Mouse (Mus musculus): ENCODE results near the gene Rnf180. TPM values are rescaled to one million over a fixed set of nuclear protein-coding genes. Genes with fewer than 3 reads are reported as not detected.
"Not testable (repeated sequence)": the region's sequence is repeated elsewhere in the genome, so short reads cannot be mapped to it uniquely, and the experiment has no call there.

Gene Rnf180
- under 1 TPM; 0.62 to 0.83 TPM for total RNA-seq (2021)
- long read RNA-seq, experiment 1, partial matches to known transcripts = 0 of 1 reads
- long read RNA-seq, experiment 1, other reads (novel, unspliced or antisense) = 1 of 1 reads
- long read RNA-seq, experiment 2, partial matches to known transcripts = 1 of 2 reads
- long read RNA-seq, experiment 2, other reads (novel, unspliced or antisense) = 1 of 2 reads

DNA sequence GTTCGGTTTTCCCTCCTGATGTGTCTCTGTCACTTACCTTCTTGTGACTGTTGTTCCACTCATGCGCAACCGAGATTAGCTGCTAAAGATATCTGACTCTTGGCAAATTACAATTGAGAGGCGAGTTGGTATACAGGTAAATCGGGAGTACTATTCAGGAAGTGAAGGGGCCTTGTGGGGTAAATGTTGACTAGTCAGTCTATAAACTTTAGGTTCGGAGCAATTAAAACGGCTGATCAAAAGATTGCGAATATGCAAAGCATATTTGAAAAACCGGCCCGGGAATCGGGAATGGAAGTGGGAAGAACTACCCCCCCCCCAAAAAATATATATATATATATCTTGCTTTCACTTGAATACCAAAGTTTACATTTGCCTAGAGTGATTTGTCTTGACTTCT, at the start of gene Rnf180:
Gene Rnf180 (minus strand): TSS at position 101 of the 400 bp plus-strand sequence.
- intact Hi-C loops (cut with DNase I) = no loop called here
- no peak for DNase-seq

DNA sequence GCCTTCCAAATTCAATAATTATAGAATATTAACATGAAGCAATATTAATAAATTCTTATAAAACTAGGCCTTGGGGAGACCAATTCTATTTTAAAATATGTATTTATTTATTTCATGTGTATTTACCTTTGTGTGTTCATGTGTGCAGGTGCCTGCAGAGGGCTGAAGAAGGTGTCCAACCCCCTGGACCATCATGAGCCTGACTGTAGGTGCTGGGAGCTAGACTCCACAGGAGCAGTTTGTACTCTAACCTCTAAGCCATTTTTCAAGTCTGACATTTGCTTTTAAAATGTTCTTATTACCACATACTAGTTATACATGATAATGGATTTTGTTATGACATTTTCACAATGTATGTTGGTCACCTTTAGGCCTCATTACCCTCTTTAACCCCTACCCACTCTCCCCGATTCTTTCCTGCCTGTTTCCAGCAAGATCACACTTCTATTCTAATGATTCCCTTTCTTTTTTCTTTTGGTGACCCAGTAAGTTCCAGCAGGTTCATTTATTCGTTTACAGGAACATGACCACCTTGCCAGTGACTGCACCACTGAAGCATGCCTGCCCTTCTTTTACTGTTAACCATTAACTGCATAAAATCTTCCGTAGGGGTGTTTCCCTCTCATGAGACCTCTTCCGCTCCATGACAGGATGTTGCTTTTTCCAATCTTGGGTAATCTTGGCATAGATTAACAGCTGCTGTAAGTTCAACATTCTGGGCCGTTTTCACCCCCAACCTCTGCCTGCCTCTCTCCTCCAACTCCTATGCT, 36.8 kb upstream of the Rnf180 start:
- intact Hi-C loops (cut with DNase I) = no loop called here
- DNase-seq = no peak

DNA sequence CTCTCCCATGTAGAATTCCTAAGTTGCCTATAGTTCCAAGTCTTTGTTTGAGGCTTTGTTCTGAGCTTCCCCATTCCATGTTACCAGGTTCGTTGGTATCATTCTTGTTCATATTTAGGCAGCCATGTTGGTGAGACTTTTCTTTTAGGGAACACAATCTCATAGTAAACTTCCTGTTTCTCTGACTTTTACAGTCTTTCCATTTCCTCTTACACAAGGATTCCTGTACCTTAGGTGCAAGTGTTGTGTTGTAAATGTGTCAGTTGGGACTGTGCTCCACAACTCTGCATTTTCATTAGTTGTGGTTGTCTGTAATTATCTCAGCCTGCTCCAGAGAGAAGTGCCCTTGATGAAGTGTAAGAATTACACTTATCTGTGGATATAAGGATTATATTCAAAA, 32.3 kb upstream of the Rnf180 start:
- intact Hi-C loops (cut with DNase I) = no loop called here
- DNase-seq = no peak

DNA sequence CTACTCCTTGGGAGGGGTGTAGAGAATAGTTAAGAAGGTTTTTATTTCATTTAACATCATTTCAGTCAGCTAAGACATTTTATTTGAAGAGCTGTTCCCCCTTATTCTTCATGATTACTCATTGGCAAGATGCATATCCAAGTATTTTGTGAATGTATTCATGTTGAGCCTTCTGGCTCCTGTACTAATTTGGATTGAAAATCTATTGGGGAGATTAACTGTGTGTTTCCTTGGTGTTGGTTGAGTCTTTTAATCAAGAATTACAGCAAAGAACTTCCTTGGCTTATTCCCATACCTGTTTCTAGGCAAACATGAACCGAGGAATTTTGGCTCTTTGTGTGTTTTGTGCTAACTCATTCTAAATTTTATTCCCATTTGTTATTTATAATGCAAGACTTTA, 22.3 kb upstream of the Rnf180 start:
- DNase-seq = no peak
- intact Hi-C loops (cut with DNase I) = no loop called here

DNA sequence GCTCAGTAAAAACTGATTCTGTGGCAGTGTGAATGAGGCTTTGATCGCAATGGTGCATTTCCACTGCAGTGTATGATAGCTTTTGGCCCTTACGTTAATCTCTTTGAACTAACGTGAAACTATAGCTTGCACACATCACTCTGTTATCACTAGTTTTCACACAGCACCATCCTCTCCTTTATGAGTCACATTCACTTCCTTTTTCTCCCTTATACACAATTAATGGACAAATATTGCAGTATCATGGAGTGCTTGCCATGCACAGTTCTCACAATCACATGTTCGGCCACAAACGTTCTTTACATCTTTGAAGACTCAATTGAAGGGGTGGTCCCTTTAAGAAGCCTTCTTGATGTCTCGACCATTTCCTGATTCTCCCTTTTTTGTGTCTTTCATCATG, 21.4 kb upstream of the Rnf180 start:
- intact Hi-C loops (cut with DNase I) = no loop called here
- no peak for DNase-seq

DNA sequence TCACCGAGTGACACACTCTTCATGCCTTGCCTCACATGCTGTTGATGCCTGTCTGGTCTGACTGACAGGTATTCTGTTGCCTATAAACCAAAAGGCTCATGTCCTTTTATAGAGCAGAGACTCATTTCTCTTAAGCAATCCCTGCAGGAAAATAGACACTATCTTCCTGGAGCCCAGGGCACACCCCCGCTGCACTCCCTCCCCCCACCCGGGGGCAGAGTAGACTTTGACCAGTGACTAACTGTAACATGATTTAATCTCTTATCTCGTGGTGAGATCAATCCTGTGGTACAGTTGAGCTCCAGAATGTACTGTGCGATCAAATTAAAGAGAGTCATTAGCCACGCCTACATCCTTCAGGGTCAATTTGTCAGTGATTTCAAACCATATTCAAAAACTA, 18.1 kb upstream of the Rnf180 start:
- intact Hi-C loops (cut with DNase I) = no loop called here
- no peak for DNase-seq

DNA sequence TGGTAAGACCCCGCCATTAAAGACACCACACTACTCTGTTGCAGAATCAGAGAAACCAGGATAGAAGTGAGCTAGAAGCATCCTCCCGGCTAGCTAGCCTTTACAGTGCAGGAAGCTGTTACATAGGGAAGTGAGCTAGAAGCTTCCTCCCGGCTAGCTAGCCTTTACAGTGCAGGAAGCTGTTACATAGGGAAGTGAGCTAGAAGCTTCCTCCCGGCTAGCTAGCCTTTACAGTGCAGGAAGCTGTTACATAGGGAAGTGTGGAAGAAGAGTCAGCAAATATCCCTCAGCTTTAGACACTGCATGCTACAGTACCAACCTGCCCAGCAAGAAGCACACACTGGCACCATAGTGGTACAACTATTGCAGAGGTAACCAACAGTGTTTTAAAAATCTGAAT, 15.9 kb upstream of the Rnf180 start:
- DNase-seq; intact Hi-C loops (cut with DNase I): not testable (repeated sequence)

DNA sequence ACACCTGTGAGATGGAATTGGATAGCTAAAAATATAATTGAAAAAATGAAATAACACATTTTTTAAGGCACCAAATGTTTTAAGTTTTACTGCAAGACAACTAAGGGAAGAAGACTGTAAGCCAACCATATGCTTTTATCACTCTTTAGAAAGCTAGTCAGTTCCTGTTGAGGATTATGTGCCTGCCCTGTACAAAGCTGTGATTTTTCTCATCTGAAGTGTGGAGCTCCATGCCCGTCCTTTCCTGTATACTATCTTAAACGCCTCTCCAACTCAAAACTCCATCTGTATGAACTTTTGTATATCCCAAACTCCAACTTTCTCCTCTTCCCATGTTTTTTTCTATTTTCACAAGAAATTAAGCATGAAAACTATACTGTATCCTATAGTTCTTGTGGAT, 10.9 kb upstream of the Rnf180 start:
- intact Hi-C loops (cut with DNase I) = no loop called here
- DNase-seq = no peak

DNA sequence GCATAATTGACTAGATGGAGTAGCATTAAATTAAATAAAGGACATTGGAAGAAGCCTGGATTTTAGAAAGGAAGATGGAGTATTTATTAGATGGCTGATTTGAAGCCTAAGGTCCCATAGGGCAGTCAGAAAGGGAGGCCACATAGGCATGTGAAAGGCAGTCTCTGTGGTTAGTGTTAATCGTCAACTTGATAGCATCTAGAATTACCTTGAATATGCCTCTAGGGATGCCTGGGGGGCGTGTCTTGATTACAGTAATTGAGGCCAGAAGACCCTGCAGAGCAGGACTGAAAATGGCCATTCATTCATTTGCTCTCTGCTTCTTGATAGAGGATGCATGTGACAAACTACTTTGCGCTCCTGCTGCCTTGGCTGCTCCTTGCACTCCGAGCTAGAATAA, 9.4 kb upstream of the Rnf180 start:
- intact Hi-C loops (cut with DNase I) = no loop called here
- DNase-seq = no peak

DNA sequence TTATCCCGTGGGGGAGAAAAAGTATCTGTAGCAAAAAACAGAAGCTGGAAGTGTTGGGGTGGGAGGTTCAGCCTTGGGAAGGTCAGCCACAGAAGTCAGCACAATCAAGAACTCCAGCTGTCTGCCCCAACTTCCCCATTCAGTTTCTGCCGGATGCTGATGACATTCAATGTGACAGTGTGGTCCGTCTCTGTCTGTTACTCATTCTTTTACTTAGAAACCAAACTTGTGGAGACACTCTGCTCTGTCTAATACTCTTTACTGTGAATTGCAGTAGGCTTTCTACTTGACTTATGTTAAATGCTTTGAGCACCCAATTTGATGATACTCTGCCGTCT, 5.4 kb upstream of the Rnf180 start:
- intact Hi-C loops (cut with DNase I) = no loop called here
- DNase-seq = no peak

DNA sequence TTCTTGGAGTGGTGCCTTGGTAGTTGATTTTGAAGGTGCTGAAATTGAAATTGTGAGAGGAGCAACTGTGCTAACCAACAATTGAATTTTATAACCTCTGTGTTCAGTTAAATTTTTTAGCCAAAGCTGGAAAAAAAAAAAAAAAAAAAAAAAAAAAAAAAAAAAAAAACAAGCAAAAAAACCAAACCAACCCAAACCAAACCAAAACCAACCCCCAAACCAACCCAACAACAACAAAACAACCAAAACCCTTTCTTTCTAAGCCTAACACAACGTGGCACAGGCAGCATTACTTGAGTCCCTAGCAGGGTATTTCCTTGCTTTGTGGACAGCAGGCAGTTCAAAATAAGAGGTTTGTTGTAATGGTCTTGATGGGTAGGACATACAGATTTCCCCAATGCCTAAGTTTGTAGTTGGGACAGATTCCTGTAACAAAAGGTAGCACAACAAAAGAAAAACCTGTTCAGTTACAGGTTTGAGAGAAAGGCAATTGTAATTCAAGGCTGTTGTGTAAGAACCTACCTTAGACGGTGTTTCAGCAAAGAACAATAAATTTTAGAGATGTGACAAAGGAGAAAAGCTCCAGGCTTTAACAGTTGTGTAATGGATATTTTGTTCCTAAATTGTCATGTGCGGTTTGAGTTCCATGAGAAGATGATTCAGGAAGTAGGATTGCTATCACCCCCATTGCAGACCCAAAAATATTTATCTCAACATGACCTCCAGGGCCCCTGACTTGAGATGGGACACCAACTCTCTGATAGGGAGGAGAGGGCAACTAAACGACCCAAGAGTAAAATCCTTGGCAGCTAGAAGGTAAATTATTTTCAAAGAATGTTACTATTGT, 4.8 kb upstream of the Rnf180 start:
- DNase-seq = no peak
- intact Hi-C loops (cut with DNase I) = no loop called here

DNA sequence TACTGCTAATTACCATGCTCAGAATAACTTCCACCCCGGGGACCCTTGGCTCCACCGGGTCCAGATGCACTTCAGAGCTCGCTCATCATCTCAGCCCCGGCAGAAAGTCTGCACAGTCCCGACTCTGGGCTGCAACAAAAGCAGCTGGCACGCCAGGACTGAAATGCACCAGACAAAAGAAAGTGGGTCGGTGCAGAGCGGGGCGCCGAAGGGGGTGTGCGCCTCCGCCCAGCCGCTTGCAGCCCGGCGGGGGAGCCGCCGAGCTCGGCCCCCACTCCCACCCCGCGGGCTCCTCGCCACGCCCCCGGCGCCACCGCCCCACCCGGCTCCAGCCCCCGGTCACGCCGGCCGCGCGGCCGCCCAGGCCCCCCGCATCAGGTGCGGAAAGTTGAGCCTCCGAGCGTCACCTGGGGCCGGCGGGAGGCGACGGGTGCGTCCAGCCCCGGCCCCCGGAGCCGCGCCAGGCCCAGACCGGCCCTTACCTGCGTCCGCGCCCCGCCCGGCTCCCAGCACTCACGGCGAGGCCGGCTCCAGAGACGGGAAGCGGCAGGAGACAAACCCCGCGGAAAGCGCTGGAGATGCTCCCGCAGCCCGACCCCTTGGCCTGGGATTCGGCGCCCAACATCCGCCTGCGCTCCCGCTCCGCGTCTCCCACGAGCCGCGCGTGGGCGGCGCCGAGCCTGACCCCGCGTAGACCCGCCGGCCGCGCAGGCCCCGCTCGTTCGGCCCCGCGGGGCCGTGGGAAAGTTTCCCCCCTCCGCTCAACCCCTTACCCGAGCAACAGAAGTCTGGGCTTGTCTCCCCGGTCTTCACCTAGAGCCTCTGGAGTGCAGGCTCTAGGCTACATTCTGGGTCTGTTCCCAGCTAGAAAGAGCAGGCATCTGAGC, 591 bp downstream of the Rnf180 start:
- peak; percentile 33 to 47 for DNase-seq
- intact Hi-C loops (cut with DNase I) = no loop called here

DNA sequence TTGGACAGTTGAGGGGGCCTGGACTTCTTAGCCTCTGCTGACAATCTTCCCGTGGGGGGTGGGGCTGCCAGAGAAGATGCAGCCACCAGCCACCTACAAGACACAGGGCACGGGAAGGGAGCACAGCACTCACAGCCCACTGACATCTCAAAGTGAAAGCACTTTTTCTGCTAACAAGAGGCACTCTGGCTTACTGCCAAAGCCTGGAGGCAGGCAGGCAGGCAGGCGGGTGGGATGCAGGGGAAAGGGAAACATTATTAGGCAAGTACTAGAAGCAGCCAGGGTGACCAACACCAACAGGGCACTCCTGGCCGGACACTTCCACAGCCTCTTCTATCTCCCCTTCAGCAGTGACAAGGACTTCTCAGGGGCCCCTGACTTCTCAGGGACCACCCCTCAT, 2.8 kb downstream of the Rnf180 start:
- intact Hi-C loops (cut with DNase I) = no loop called here
- peak; percentile 22 to 51 for DNase-seq

DNA sequence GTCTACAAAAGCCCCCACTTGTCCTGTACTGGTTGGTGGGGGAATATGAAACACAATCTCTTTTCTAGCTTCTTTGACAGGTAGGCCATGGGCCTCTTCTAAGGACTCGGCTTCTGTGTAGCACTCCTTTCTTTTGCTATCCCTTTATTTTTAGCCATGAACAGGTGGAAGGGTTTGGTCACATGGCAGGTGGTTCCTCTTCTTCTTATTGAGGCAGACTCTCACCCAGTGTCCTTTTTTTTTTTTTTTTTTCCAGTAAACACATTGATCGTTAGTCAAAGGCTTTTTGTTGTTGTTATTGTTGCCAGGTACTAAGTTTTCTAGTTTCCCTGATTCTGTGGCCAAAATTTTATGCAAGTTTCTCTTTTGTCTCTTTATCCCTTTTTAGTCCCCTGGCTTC, 4.0 kb downstream of the Rnf180 start:
- intact Hi-C loops (cut with DNase I) = no loop called here
- DNase-seq = no peak

DNA sequence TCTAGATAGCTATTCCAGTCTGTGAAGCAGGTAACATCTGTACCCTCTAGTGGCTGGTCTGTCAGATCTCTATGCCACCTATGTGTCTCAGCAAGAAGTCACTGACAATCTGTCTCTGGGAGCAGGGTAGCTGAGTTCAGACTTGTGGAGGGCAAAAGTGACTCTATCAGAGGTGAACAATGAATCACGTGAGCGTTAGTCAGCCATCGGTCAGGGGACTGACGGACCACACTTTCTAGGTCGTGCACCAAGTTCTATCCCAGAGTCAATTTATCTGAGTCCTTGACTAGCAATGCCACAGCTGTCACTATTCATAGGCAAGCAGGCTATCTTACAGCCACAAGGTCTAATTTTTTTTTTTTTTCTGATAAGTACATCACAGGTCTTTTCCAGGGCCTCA, 4.6 kb downstream of the Rnf180 start:
- intact Hi-C loops (cut with DNase I) = no loop called here
- DNase-seq = no peak

DNA sequence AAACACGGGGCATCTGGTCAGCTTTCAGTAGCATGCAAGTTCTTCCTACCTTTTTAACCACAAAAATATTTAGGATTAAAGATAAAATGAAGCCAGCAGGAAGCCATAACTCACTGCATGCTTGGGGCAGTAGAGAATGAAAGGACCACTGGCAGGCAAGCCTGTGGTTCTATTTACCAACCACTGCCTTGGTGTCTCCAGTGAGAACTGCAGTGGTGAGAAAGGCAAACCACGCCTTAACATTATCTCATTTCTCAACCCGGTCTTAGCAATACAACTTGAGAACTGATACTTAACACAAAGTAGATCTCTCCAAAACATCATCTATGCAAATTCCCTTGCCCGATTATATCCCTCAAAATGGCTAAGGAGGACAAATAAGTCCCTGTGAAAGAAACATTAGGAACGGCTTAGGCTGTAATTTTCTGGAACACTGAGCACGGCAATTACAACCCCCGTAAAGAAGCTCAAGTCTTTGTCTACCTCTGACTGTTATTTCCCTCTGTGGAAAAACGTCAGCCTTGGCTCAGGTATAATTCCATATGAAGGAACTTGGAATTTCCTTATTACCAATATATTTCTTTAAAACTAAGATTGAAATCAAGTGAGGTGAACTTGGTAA, 15.1 kb downstream of the Rnf180 start:
- intact Hi-C loops (cut with DNase I) = no loop called here

DNA sequence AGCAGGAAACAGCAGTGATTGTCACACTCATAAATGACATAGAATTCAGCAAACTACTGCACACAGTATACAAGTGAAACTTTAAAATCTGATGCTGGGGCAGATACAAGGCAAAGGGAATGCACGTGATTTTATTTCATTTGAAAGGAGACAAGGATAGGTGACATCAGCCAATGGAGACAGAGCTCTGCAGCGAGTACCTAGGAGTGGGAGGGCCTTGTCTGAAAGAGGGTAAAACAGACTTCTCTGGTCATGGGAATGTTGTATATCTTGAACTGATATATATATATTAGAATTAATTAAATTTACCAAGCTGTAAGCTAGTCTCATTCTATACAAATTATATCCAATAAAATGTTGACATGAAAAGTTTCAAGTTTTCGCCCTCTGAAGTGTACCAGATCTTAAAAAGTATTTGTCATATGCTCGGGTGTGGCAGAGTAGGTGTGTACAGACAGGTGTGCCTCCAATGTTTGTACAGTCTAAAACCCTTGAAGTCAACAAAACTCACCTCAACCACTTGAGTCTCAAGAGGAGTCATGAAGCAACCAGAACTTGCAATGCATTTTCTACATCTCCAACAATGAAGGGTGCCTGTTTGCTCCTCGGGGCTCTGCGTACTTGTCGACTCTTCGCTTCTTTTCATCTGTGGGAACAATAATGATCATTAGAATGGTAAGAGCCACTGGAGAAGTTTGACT, 24.1 kb downstream of the Rnf180 start:
- intact Hi-C loops (cut with DNase I) = no loop called here

More for the DNA sequence above, 15.1 kb downstream of the Rnf180 start:
- no peak for DNase-seq

DNA sequence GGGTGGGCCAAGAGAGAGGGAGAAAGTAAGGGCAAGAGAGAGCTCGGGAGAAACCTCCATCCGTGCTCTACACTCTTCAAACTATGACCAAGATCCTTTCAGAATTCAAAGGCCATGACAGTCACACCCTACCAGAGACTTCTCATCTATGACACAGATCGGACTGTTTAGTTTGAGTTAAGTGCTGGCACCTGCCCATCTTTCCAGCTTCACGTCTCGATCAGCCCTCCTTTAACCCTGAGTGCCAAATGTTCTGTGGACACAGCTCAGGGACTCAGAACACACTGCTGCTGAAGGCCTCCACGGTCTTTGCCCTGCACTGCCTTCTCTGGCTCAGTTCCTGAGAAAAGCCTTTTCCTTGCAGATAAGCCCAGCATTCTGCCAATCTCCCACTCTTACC, 27.2 kb downstream of the Rnf180 start:
- DNase-seq = no peak
- intact Hi-C loops (cut with DNase I) = loop anchor here (2.0 kb wide), 1 partner anchor 109 kb away; no protein-coding TSS in a partner anchor

More for the DNA sequence above, 24.1 kb downstream of the Rnf180 start:
- no peak for DNase-seq

DNA sequence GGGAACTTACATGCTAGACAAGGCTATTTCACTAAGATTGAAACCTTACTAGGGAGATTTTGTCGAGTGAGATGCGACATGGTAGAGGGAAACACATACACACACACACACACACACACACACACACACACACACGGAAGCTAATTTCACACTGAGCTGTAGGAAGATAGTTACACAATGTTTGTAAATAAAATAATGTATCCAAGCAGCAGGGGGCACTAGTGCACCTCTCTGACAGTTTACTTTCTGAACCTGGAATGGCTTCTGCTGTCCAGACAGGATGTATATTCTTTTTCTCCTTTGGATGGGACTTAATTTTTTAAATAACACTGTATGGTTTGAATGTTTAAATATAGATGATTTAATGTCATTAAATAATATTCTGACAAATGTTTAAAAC, 27.9 kb downstream of the Rnf180 start:
- intact Hi-C loops (cut with DNase I) = loop anchor here (2.0 kb wide), 1 partner anchor 110 kb away; no protein-coding TSS in a partner anchor
- DNase-seq = peak; percentile 22 to 57
